Mouse (Mus musculus) ZHBTc4 (cell line): ENCODE measurements around the gene Tcf7l2.

Experiments used
- DNase-seq: peaks from one replicate; pipeline ENCODE4 v3.0.0-alpha.2; 2011; ENCODE audit warnings: low read depth, low spot score

Gene Tcf7l2

DNA sequence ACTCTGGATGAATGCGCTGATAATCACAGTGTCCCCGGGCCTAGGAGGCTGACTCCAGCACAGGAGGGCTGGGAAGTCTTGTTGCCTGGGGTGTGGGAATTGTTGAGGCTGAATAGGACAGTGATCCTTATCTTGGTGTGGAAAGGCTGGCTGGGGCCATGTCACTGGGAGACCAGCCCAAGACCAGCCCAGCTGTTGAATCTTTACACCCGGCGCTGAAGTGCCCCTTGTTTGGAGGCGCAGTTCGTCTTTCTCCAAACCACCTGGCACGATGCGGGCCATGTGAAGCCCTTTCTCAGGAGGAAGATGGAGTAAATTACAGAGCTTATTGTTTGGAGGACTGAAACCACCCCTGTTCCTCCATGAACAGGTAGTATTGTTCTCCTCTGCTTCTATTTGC, 15.1 kb downstream of the Tcf7l2 start:
- DNase-seq = no peak

DNA sequence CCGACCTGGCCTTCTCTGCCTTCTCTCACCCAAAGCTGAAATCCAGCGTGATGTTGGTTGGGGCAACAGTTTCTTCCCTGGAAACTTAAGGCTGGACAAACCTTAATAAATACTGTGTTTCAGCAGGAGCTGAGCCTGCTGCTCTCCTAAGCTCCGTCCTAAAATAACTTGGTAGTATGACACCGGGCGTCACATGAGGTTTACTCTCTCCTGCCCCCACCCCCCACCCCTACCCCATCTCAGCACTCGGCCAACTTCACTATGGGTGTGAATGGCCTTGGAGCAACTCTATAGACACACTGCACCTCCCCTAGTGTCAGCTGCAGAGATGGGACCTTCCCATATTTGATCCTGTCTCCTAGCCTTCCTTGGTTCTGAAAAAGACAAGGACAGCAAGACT, 15.8 kb downstream of the Tcf7l2 start:
- no peak for DNase-seq

DNA sequence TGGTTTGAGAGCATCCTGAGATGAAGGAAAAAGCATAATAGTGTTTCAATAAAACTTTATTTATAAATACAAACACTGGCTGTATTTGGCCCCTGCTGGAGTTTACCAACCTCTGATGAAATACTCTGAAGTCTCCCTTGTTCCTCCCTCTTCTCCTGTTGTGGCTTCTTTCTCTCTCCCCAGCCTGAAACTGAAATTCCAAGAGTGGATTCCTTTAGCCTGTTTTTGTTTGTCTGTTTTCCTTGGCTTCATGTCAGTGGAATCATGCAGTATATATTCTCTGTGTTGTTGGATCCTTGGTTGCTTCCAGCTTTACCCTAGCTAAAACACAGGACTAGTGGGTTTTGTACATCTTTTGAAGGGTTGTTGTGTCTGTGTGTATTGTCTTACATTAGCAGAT, 16.5 kb downstream of the Tcf7l2 start:
- DNase-seq = no peak

DNA sequence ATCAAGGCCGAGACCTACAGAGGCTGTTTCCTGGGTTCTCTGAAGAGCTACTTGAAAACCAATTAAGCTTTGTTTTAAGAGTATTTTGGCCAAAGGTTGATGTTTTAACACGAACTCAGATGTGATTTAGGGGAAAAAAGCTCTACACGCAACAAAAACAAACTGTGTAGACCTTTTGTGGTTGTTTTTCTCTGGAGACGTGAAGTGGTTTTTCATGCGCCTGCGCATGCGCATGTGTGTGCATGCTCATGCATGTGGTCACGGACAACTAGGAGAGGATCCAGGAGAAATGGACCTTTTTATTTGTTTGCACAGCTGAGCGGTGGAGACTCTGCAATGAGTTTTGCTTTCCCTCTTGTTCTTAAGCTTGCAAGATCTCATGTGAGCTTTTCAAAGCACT, 17.4 kb downstream of the Tcf7l2 start:
- no peak for DNase-seq

DNA sequence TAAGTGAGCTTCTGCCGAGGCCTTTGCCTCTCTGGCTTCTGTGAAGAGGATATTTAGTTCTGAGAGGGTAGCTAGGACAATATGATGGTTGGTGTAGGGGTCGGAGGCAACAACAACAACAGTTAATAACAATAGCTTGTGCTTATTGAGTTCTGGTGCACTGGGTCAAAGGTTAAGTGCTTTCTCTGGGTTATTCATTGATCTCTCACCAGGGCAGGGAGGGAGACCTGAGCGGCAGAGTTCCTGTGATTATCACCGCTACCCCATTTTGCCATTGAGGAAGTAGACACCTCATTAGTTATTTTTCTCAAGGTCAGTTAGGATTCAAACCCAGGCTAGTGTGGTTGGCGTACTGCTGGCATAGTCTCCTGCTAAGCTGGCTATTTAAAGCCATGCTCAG, 19.5 kb downstream of the Tcf7l2 start:
- no peak for DNase-seq

DNA sequence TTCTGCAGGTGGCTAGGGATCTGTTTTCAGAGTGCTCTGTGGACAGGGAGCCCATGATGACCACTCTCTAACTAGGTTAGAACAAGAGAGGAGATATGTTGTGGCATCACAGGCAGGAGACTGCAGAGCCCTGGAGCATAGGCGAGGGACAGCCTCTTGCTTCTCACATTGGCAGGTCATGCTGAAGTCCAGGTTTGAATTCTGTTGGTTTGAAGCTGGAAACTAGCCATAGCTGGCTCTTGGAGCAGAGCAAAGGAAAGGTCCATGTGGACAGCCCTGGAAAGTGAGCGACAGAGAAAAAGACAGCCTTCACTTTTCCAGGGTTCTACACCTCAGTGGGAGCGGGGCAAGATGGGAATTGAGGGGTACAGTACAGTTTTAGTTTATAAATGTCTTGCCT, 20.6 kb downstream of the Tcf7l2 start:
- no peak for DNase-seq

DNA sequence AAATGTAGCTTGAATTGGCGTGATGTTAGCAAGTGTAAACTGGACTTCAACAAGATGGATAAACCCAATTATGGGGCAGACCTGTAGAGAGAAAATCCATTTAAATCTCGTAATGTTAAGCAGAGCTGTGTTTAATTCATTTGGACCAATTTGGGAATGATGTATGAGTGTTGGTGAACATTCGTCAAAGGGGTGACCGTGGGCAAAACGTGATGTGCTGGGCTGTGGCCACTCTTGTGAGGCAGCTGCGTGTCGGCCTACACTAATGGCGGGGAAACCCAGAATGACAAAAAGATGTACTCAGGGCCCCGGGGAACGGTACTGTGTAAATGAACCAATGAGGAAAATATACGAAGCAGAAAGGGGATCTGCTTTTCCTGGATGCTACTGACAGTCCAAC, 24.2 kb downstream of the Tcf7l2 start:
- no peak for DNase-seq

DNA sequence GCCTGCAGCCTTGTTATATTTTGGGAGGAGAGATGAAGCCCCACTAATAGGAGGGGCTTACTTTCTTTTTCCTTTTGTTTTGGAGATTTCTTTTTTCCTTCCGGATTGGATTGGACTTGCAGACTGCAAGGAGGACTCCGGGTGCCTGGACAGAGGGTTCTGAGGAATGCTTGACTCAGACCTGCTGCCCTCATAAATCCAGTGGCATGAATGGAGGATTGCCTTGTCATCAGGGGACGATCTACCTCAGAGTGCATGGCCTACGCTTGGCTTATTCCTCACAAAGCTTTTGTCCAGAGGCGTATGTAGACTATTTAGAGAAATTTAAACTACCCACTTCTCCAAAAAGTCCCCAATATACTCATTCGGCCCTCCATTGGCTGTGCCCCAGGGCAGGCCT, 25.5 kb downstream of the Tcf7l2 start:
- no peak for DNase-seq

DNA sequence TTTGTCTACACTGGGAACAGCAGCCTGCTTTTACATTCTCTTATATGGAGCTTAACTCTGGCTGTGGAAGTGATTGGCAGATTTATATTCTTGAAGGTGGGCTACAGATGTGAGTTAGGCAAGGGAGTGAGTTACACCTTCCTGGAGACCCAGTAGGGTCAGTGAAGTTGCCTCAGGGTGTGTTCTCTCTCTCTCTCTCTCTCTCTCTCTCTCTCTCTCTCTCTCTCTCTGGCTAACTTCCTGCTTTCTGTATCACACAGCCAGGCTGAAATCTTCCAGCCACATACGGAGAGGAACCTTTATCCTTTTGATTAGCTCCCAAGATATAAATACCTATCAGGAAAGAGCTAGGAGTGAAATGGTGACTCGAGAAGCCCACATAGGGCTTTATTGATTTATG, 26.0 kb downstream of the Tcf7l2 start:
- no peak for DNase-seq

DNA sequence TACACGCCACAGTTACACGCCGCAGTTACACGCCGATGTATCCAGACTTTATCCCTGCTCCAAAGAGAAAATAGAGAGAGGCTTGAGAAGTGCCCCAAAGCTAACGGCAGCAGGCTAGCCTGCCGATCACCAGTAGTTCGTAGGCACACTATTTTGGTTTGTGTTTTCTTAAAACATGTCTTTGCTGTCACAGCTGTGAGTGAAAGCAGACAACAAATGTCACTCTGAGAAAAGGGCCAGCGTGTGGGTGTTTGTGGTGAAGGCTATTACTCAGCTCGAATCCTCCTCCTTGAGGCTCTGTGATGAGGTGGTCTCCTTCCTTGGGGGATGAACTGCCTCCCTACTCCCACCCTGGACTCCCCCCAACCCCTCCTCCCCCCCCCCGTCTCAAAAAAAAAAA, 26.6 kb downstream of the Tcf7l2 start:
- DNase-seq = no peak

DNA sequence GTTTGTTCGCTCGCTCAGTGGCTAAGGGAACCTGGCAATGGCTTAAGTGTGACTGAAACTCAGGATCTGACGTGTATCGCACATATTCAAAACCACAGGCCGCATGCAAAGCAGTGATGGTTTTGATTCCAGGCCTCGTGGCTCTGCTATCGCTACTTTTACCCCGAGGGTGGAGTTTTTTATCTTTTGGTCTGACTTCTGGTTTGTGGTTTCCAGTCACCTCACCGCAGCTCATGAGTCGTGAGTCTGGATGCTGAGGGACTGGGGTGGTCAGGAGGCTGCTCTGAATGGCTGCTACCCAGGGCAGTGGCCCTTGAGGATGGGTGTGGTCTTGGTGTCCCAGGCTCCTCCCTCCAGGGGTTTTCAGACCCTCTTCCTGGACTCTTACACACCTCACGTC, 27.3 kb downstream of the Tcf7l2 start:
- DNase-seq = no peak

DNA sequence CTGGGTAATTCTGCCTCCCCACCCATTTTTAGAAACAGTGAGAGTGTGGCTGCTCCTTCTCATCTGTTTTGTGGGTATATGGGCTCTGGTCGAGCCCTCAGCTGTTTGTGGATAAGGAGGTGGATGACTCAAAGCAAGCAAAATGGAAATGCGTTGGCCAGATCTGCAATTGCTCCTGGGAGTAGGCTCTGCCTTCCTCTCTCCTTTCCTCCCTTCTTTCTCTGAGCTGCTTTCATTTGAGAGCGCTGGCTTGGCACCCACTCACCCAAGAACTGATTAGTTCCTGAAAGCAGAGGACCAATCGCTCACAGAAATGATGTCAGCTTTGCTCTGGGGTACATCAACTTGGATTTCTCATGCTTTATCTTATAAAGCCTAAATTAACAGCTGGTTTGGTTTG, 32.7 kb downstream of the Tcf7l2 start:
- DNase-seq = no peak

DNA sequence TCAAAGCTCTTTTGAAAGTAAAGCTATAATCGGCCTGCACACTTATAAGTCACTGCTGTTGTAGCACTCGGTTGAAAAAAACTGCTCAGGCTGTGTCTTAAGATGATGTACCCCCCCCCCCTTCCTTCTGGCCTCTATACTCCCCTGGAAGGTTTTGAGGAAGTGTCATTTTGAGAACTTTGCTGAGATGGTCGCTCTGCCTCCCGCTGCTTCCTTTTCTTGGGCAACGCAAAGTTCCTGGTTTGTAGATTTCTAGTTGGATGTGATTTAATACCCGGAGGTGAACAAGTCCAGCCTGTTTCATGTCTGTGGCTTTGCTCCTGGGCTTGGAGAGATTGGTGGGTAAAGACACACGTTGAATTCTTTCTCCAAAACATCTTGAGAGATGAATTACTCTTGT, 33.2 kb downstream of the Tcf7l2 start:
- DNase-seq = no peak

DNA sequence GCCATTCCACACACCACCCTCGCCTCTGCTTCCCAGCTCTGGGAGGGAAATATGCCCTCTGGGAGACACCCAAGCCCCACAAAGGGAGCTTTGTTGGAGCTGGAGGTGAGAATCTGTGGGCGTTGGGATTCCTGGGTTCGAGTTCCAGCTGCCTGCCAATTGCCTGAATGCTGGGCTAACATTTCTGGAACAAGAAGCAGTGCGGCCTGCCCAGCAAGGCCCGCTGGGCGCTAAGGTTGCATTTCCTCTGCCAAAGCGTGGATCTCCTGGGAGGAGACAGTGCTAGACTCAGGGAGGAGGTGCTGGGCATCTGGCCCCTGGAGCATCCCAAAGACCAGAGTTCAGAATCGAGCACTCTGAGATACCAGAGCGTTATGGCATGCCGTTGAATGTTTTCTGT, 38.3 kb downstream of the Tcf7l2 start:
- DNase-seq = no peak

DNA sequence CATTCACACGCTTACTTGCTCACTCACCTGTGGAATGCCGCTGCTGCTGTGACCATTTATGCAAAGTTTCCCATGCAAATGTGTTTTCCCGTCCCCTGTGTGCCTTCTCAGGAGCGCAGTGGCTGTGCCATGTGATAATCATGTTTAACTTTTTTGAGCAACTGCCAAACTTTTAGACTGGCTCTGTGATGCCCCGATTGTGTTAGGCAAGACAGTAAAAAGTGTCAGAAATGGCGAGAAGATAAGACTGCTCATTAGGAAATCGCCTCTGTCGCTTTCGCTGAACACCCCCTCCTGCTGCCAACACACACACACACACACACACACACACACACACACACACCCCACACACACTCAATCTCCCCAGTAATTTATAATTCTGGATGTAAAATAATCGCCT, 39.5 kb downstream of the Tcf7l2 start:
- no peak for DNase-seq

DNA sequence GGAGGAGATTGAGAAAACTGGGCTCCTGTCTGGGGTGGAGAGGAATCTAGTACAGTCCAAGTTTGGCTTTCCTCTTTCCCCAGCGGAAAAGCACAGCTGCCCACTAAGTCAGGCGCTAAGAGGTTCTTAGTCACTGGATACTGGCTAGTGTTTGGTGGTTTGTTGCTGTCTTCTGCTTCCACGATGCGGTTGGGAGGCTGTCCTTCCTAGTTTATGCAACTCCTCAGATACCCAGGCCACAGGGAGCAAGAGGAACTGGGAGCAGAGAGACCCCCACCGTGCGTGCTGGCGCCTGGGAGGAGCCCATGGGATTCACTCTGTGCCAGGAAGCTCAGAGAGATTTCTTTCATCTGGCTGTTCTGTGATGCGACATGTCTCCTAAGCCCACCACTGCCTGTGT, 40.1 kb downstream of the Tcf7l2 start:
- no peak for DNase-seq

DNA sequence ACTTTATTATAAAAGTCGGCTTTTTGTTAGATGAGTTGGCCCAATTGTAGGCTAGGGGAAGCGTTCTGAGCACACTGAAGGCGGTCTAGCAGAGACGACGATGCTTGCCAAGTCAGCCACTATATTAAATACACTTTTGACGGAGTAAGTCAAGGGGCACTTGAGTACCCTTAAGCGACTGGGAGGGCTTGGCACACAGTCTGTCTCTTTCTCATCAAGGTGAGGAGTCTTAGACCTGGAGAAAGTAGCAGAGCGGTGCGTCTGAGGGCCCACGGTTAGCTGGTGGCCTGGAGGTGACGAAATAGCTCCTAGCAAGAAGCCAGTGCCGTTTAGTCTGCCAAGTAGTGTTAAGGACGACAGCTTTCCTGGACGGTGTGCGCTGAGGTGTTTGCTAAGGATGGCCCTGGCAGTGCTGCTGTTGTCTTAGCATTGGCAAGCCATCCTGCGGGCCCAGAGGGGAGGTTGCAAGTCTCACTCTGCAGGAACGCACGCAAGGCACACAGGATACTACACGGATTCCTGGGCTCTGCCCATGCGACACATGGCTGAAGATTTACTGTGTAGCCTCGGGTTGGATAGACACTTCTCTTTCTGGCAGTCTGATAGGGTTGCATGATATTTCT, 43.3 kb downstream of the Tcf7l2 start:
- DNase-seq = no peak

DNA sequence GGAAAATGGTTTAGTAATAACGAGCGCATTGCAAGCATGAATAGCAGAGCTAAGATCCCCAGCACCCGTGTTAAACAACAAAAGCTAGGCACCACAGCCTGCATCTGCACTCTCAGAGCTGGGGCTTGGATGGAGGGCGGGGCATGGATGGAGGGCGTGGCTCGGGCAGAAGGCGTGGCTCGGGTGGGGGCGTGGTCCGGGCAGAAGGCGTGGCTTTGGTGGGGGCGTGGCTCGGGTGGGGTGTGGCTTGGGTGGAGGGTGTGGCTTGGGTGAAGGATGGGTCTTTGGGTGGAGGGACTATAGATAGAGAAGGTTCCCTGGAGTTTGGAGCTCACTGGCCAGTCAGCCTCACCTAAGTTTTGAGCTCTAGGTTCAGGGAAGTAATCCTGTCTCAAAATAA, 45.8 kb downstream of the Tcf7l2 start:
- peak; percentile 73 for DNase-seq

DNA sequence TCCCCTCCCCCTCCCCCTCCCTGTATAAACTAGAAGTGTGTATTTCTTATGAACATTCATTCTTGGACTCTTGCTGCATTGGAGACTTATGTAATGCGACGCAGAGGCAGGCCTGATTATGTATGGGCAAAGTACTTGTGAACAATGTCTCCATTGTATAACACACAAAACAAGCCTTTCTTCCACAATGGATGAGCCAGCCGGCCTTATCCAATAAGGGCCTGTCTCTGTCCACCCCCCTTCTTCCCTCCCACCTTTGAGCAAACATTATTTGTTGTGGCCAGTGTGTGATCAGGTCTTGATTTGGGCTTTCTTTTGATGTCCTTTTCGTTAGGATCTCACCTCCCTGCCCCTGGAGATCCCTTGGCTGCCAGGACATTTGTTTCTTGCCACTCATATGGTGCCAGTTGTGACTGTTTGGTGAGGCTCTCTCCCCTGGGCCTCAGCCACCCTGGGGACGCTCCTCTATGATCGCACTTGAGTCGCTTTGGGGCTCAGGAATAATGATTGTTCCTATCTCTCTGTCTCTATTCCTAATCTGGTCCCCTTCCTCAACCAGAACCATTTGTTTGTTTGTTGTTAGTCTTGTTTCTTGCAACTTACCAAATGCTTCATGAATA, 46.8 kb downstream of the Tcf7l2 start:
- peak; percentile 65 for DNase-seq

DNA sequence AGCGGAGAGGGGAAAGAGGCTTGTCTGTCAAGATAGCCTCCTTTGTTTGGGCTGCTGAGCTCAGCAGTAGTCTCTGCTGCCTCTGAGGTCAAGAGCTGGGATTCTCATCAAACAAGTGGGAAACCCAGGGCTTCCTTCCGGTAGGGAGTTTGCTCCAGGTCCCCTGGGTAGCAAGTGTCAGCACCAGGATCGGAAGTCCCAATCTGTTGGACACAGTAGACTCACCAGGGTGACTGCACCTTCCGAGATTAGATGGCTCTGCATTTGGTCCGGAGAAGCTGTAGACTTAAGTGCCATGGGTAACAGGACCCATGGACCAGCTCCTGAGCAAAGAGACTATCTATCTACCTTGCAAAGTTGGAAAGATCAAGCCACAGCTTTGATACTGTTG, 47.3 kb downstream of the Tcf7l2 start:
- DNase-seq = no peak

DNA sequence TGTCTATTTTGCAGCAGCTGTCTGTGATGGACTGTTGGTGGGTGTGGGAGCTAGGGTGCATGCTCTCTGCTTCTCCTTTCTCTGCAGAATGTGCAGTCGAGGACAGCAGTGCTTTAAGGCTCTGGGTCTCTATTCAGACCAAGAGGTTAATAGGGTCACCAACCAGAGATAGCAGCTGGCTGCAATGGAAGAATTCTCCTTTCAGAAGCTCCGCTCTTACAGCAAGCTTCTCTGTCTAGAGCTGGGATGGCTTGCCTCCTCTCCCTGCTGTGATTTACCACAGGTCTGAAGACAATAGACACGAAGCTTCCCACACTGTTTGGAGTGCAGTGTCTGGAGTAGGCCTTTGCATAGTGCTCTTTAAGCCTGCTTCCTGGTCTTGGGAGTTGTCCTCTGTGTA, 48.2 kb downstream of the Tcf7l2 start:
- DNase-seq = no peak

DNA sequence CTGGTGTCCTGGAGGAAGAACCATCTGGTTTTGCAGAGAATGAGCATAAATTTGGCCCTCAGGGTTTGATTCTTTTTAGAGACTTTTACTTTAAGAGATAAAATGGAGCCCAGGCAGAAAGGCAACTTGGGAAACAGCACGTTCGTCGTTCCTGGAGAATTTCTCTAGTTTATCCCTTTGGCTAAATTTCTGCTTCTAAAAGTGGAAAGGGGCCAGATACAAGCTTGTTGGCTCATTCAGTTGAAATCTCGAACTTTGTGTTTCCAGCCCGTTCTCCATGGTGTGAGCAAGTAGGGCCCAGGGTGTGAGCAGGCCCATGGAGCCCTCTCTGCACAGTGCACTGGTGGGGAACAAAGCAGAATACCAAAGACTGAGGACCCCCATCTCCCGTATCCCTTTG, 49.7 kb downstream of the Tcf7l2 start:
- no peak for DNase-seq

DNA sequence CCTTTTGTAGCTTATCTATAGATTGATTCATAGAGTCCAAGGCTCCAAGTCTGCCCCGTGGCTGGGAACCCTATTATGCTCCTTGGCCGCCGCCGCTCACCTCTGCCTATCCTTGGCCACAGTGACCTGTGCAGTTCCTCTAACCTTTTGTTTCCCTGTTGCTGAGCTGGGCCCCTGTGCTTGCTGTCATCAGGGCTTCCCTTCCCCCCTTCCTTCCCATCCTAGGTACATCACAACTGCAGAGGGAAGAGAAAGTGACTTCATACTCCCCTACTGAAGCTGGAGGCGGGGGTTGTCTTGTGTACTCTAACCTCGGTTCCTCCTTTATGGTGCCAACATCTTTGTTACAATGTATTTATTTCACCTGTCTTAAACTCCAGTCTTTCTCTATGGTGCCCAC, 50.3 kb downstream of the Tcf7l2 start:
- no peak for DNase-seq

DNA sequence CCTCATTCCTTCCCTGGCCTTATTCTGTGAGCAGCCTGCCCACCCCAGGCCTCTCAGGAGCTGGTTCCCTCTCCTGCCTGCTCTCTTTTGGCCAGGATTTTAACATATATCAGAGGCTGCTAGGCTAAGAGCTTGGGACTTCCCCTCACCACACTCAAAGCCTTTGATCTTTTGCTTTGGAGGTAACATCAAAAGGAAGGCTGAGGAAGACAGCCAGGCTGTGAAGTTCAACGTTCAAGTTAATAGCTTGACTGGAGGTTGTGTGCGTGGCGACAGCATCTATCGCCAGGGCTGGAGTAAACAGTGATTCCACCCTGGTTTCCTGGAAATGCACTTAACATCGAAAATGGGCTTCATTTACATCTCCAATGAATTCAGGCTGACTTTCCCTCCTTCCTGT, 51.0 kb downstream of the Tcf7l2 start:
- DNase-seq = peak; percentile 89
